Mouse (Mus musculus) fat pad, adult 2 months (tissue): ENCODE measurements around the gene Tmem260.

Source experiments
- DNase-seq: peaks from one replicate; pipeline ENCODE4 v3.0.0-alpha.2; 2011; ENCODE audit warnings: low read depth, low spot score; ENCODE audit errors: extremely low read depth

Tmem260 gene

GRCm38 (mm10) chr14:48549703-48550102 is 103.8 kb downstream of the Tmem260 start:
- DNase-seq, result peak; percentile 37

DNA sequence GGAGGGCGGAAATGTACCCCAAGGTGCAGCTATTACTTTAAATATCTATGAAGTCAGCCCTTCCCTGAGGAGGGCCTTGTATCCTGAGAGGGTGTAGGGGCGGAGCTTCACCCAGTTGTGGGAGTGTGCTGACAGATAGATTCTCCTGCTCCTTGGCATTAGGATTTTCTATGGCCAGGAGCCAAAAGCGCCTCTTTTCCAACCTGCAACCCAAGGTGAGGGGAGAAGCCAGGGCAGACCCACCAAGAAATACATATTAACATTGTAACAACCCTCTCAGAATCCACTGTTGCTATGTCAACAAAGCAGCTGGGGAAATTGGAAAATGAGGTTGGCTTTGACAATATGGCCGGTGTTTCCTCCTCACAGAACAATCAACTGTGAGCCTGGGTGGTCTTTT is 107.3 kb downstream of the Tmem260 start:
- no peak for DNase-seq

DNA sequence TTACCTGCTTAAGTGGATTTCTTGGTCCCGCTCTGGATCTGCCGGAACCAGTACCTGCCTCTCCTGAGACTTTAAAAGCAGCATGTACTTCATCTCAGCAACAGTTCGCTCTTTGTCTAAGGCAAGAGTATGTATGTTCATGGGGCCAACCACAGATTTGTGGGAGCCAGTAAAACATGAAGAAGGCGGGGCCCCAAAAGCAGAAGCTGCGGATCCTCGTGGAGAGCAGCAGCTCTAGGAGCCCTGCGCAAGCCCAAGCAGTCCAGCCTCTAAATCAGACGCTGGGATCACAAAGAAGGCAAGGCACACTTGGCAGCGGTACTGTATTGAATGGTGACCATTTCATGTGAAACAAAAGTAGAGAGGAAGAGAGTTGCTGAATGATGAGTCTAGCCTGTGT is 107.8 kb downstream of the Tmem260 start:
- no peak for DNase-seq

DNA sequence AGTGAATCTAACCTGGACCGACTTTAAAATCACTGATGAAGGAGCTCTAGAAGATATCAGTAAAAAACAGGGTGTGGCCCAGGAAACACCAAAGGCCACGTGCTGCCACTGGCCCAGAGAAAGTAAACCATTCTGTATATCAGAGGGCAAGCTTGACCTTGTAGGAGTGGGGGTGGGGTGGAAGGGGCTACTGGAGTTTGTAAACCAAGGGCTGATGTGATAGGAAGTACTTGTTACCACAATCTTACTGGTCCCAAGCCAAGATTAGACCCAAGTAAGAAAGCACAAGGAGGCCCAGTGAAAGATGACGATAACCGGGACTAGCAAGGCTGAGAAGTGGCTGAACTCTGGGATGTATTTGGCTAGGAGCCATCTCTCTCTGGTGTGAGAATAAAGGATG is 113.1 kb downstream of the Tmem260 start:
- no peak for DNase-seq

GRCm38 (mm10) chr14:48559736-48560135 is 113.8 kb downstream of the Tmem260 start:
- no peak for DNase-seq

GRCm38 (mm10) chr14:48566596-48566995 is 120.7 kb downstream of the Tmem260 start:
- no peak for DNase-seq
